10 mouse cellular contexts compared by ENCODE assay signal in genomic region chr3:98067852-98068491, GRCm38 (mm10). TPM values are rescaled to one million over a fixed set of nuclear protein-coding genes. Genes with fewer than 3 reads are reported as not detected.
A peak's percentile ranks its signal among the peaks of the same experiment; 100 is the strongest.
DNase-seq lines count a peak whose midpoint lies in the region; ATAC-seq and TF ChIP-seq lines count a peak whose summit lies in the region.
"Had no signal": no experiment of that assay in that cellular context is flagged by ENCODE, and none has a peak within 500 bp of the region (broad histone marks: within the 10 kb centered on the region; RNA-seq: fewer than 3 reads in every experiment).

No protein-coding gene starts in this region.

- intact Hi-C loops in gastrocnemius, adult 2 months (cut with DNase I): no loop called here

- H3K4me1 ChIP-seq in embryonic facial prominence, embryonic 13.5 days: peaks cover 75% of the 10 kb centered on the region
- H3K4me1 ChIP-seq in limb, embryonic 15.5 days: peaks cover 61% of the 10 kb centered on the region

- peaks cover 21% of the 10 kb centered on the region for H3K36me3 ChIP-seq in embryonic facial prominence, embryonic 13.5 days
- H3K36me3 ChIP-seq in limb, embryonic 15.5 days: peaks cover 19% of the 10 kb centered on the region

- no peaks in the 10 kb centered on the region for H3K27me3 ChIP-seq in embryonic facial prominence, embryonic 13.5 days
- no peaks in the 10 kb centered on the region for H3K27me3 ChIP-seq in limb, embryonic 15.5 days

- ATAC-seq in embryonic facial prominence, embryonic 13.5 days (ENCODE audit: insufficient number of reproducible peaks, insufficient read depth, low FRiP score, low TSS enrichment, low read depth): no peak
- no peak for ATAC-seq in limb, embryonic 15.5 days (ENCODE audit: insufficient number of reproducible peaks, low FRiP score, low TSS enrichment, low read depth)
- ATAC-seq in monocyte, adult 5-6 weeks (replicated peaks; ENCODE audit: insufficient number of reproducible peaks, low FRiP score, low TSS enrichment, poor library complexity, severe bottlenecking): no peak

- peak overlapping the region; percentile 26; the same call in 1 of the 2 replicates for H3K4me2 ChIP-seq in embryonic facial prominence, embryonic 13.5 days
- H3K4me2 ChIP-seq in limb, embryonic 15.5 days: peak overlapping the region; percentile 12; the same call in 1 of the 2 replicates

- no peak overlapping the region for H3K4me3 ChIP-seq in gastrocnemius, adult 2 months
- no peak overlapping the region for H3K4me3 ChIP-seq in embryonic facial prominence, embryonic 13.5 days
- no peak overlapping the region for H3K4me3 ChIP-seq in limb, embryonic 15.5 days

- H3K9me3 ChIP-seq in embryonic facial prominence, embryonic 13.5 days: no peaks in the 10 kb centered on the region
- no peaks in the 10 kb centered on the region for H3K9me3 ChIP-seq in limb, embryonic 15.5 days

- no peak for TF ChIP-seq CTCF in gastrocnemius, adult 2 months (IDR thresholded peaks at IDR 0.05)

- 0 out of 2 replicates have a peak overlapping the region, but pooled peaks have one; percentile 9 for H3K27ac ChIP-seq in gastrocnemius, adult 2 months
- peak overlapping the region; percentile 85 for H3K27ac ChIP-seq in embryonic facial prominence, embryonic 13.5 days
- H3K27ac ChIP-seq in limb, embryonic 15.5 days: peak overlapping the region; percentile 83

- WGBS in embryonic facial prominence, embryonic 13.5 days: 48% methylated on average over 12 of the region's 12 CpGs
- WGBS in limb, embryonic 15.5 days: 38% methylated on average over 12 of the region's 12 CpGs

- no peak for DNase-seq in gastrocnemius, adult 2 months
- DNase-seq in gastrocnemius, adult 8-10 months (ENCODE audit: low spot score in 2 of 2): no peak
- peak; percentile 36 for DNase-seq in left cerebral cortex, adult 11 months (ENCODE audit: low spot score)
- no peak for DNase-seq in left cerebral cortex, adult 18-20 months (ENCODE audit: low spot score in 2 of 2)
- DNase-seq in right cerebral cortex, adult 18-20 months: no peak
- DNase-seq: spleen, adult 18-20 months; thymus, postnatal 25 days had no signal

- H3K9ac ChIP-seq in embryonic facial prominence, embryonic 13.5 days: no peak overlapping the region
- H3K9ac ChIP-seq in limb, embryonic 15.5 days: no peak overlapping the region

RNA-seq across cellular contexts. Expression of gene Notch2, which starts 54.6 kb away (rescaled TPM):
- total RNA-seq in gastrocnemius, adult 2 months (2021): 10 to 100 TPM in 1 of 2 experiments, 1 to 10 TPM in 1; 8.7 to 10.3 TPM
- total RNA-seq in gastrocnemius, adult 8-10 months (2022): 1 to 10 TPM; 5.6 to 7.9 (median 6.9) TPM
- total RNA-seq in left cerebral cortex, adult 18-20 months (2021): 10 to 100 TPM; 13.0 to 15.7 TPM
- polyA plus RNA-seq in embryonic facial prominence, embryonic 13.5 days (2015; fragmentation: Nextera tagmentation; extraction: Ambion mirVana): 35.4 and 37.8 TPM in 2 replicates
- 35.8 and 40.8 TPM in 2 replicates for polyA plus RNA-seq in limb, embryonic 15.5 days (2015; fragmentation: Nextera tagmentation; extraction: Ambion mirVana)
- total RNA-seq in monocyte, adult 5-6 weeks (2017): 127 to 158 TPM (median 135 TPM) in 3 replicates

Comparison
In these comparisons a context has a peak if more than half of its experiments do, and no peak if none do; other contexts are left out.
1. H3K27ac ChIP-seq: peak in every context shown above with its lines; median percentile 85 in embryonic facial prominence, embryonic 13.5 days; 83 in limb, embryonic 15.5 days; 9 in gastrocnemius, adult 2 months.